Mouse (Mus musculus): ENCODE data around the gene Acp6.

DNA sequence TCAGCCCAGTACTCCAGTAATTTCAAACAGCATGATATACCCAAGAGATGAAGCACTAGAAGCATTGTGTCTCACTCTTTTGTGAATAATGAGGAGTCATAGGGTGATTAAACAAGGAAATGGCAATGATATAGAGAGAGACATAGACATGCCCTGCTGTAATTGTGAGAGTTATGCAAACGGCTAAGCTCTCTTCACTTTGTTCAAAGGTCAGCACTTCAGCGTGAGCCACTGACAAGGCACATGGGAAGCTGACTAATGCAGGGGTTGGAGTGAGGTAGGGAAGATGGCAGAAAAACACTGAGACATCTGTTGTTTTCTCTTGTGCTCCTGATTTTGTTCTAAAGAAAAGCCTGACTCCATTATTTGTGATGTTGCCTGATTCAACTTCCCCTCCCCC, 7.5 kb upstream of the Acp6 start:
- TF ChIP-seq CTCF (IDR thresholded peaks at IDR 0.05) = no peak
- no peak for TF ChIP-seq EP300 (IDR thresholded peaks at IDR 0.05; ENCODE audit: insufficient read depth, low read depth, low read length)
